Mouse (Mus musculus) stomach, embryonic 14.5 days (tissue): ENCODE data around the gene Gadd45gip1. TPM values are rescaled to one million over a fixed set of nuclear protein-coding genes. Genes with fewer than 3 reads are reported as not detected.
A peak's percentile ranks its signal among the peaks of the same experiment; 100 is the strongest.

Experiments used
- ATAC-seq: fragments of 200-750 bp; cut with Nextera tagmentation; 2 replicates; pipeline ENCODE4 v1.8.0; 2017; ENCODE audit warnings: low read depth, moderate TSS enrichment; ENCODE audit not compliant: insufficient number of reproducible peaks, insufficient read depth, low FRiP score
- H3K27ac ChIP-seq: fragments of 300-500 bp; sonication (generic); 2 replicates; pipeline ENCODE4 v1.5.1; 2014; ENCODE audit warnings: mild to moderate bottlenecking, low read length, moderate library complexity, mixed read lengths
- H3K27me3 ChIP-seq: fragments of 300-500 bp; sonication (generic); 2 replicates; pipeline ENCODE4 v1.6.1; 2014; ENCODE audit warnings: low read length, control low read depth, mixed read lengths; ENCODE audit not compliant: control insufficient read depth, insufficient read depth
- H3K36me3 ChIP-seq: fragments of 300-500 bp; sonication (generic); 2 replicates; pipeline ENCODE4 v1.6.1; 2014; ENCODE audit warnings: mild to moderate bottlenecking, control low read depth, low read length, moderate library complexity, mixed read lengths; ENCODE audit not compliant: control insufficient read depth, insufficient read depth
- H3K4me1 ChIP-seq: fragments of 300-500 bp; sonication (generic); 2 replicates; pipeline ENCODE4 v1.6.1; 2014; ENCODE audit warnings: low read length, control low read depth, mixed read lengths; ENCODE audit not compliant: control insufficient read depth, insufficient read depth
- H3K4me2 ChIP-seq: fragments of 300-500 bp; sonication (generic); replicated peaks from 2 replicates; pipeline ENCODE4 v1.6.1; 2014; ENCODE audit warnings: low read depth, low read length, control low read depth
- H3K4me3 ChIP-seq: fragments of 300-500 bp; sonication (generic); 2 replicates; pipeline ENCODE4 v1.5.1; 2014; ENCODE audit warnings: low read depth, low read length, control low read depth
- H3K9ac ChIP-seq: fragments of 300-500 bp; sonication (generic); replicated peaks from 2 replicates; pipeline ENCODE4 v1.6.1; 2014; ENCODE audit warnings: low read depth, mild to moderate bottlenecking, control low read depth, low read length, moderate library complexity, mixed read lengths
- H3K9me3 ChIP-seq: fragments of 300-500 bp; sonication (generic); 2 replicates; pipeline ENCODE4 v1.6.1; 2016; ENCODE audit warnings: low read depth, low read length, control low read depth; ENCODE audit not compliant: control insufficient read depth
- WGBS: fragments of 180-500 bp; shearing (Covaris S2); extraction: QIAGEN DNeasy Blood & Tissue Kit; methylation state at CpG from one replicate; pipeline ENCODE4 v1.1.7; 2014; 5-methylcytosine and 5-hydroxymethylcytosine counted together
- polyA plus RNA-seq: library from polyadenylated mRNA; unstranded; fragments of >200 nt; fragmentation: Nextera tagmentation; extraction: Ambion mirVana; gene quantifications from 2 replicates; pipeline ENCODE4 v1.2.1, GENCODE M21; 2014

Gene Gadd45gip1
- polyA plus RNA-seq, 1 experiment from 2014 or later, result 50.5 TPM

GRCm38 (mm10) chr8:84813059-84813458 lies 18.3 kb upstream of the Gadd45gip1 start:
- Histone ChIP-seq H3K27ac (no peak overlapping the region), H3K4me3 (no peak overlapping the region), H3K27me3 (0 out of 2 replicates have a peak, but pooled peaks cover 8% of the 10 kb centered on the region), H3K4me1 (no peaks in the 10 kb centered on the region), H3K9ac (no peak overlapping the region), H3K4me2 (no peak overlapping the region), H3K36me3 (no peaks in the 10 kb centered on the region), H3K9me3 (no peaks in the 10 kb centered on the region)
- ATAC-seq, result no peak
- WGBS, result 2% methylated on average over 5 of the region's 5 CpGs

- Histone ChIP-seq H3K27ac (no peak overlapping the region), H3K36me3 (no peaks in the 10 kb centered on the region), H3K4me3 (no peak overlapping the region), H3K9me3 (no peaks in the 10 kb centered on the region), H3K9ac (no peak overlapping the region), H3K4me2 (no peak overlapping the region), H3K27me3 (0 out of 2 replicates have a peak, but pooled peaks cover 8% of the 10 kb centered on the region), H3K4me1 (no peaks in the 10 kb centered on the region)
- WGBS, result 80% methylated on average over 3 of the region's 3 CpGs
- no peak for ATAC-seq
These were observed 17.5 kb upstream of the Gadd45gip1 start for GRCm38 (mm10) chr8:84813830-84814229.

- Histone ChIP-seq H3K27ac (no peak overlapping the region), H3K9me3 (no peaks in the 10 kb centered on the region), H3K36me3 (no peaks in the 10 kb centered on the region), H3K4me2 (no peak overlapping the region), H3K27me3 (0 out of 2 replicates have a peak, but pooled peaks cover 8% of the 10 kb centered on the region), H3K4me3 (no peak overlapping the region), H3K9ac (no peak overlapping the region), H3K4me1 (no peaks in the 10 kb centered on the region)
- peak; percentile 18; the same call in 1 of the 2 replicates for ATAC-seq
- WGBS, result 88% methylated on average over 11 of the region's 11 CpGs
These were observed 17.1 kb upstream of the Gadd45gip1 start for GRCm38 (mm10) chr8:84814240-84814554.

GRCm38 (mm10) chr8:84814555-84815441 lies 16.5 kb upstream of the Gadd45gip1 start:
- 42% methylated on average over 19 of the region's 19 CpGs for WGBS
- ATAC-seq, result no peak
- Histone ChIP-seq H3K27me3 (0 out of 2 replicates have a peak, but pooled peaks cover 8% of the 10 kb centered on the region), H3K9ac (no peak overlapping the region; the same call in none of the 2 replicates), H3K4me3 (no peak overlapping the region), H3K27ac (no peak overlapping the region), H3K36me3 (no peaks in the 10 kb centered on the region), H3K9me3 (no peaks in the 10 kb centered on the region), H3K4me2 (no peak overlapping the region), H3K4me1 (no peaks in the 10 kb centered on the region)

- no peaks in the 10 kb centered on the region for H3K36me3 ChIP-seq
- no peak overlapping the region for H3K4me2 ChIP-seq
These were observed 15.8 kb upstream of the Gadd45gip1 start for GRCm38 (mm10) chr8:84815547-84815946.

GRCm38 (mm10) chr8:84816117-84816516 lies 15.2 kb upstream of the Gadd45gip1 start:
- ATAC-seq, result no peak
- no peaks in the 10 kb centered on the region for H3K4me1 ChIP-seq

More at GRCm38 (mm10) chr8:84815547-84815946, 15.8 kb upstream of the Gadd45gip1 start:
- WGBS, result 16% methylated on average over 9 of the region's 9 CpGs
- peak; percentile 68; the same call in 1 of the 2 replicates for ATAC-seq
- Histone ChIP-seq H3K4me3 (no peak overlapping the region), H3K27me3 (0 out of 2 replicates have a peak, but pooled peaks cover 8% of the 10 kb centered on the region), H3K27ac (no peak overlapping the region), H3K9me3 (no peaks in the 10 kb centered on the region), H3K4me1 (no peaks in the 10 kb centered on the region), H3K9ac (no peak overlapping the region)

GRCm38 (mm10) chr8:84822723-84823122 lies 8.6 kb upstream of the Gadd45gip1 start, which contains the start of gene Dand5:
Dand5 (minus strand) TSS chr8:84822823.
- ATAC-seq, result no peak
- 42% methylated on average over 3 of the region's 3 CpGs for WGBS
- H3K27me3 ChIP-seq, result no peaks in the 10 kb centered on the region
- H3K36me3 ChIP-seq, result no peaks in the 10 kb centered on the region
- no peaks in the 10 kb centered on the region for H3K4me1 ChIP-seq
- no peak within 1 kb of the TSS for H3K27ac ChIP-seq
- H3K9me3 ChIP-seq, result no peaks in the 10 kb centered on the region
- peak within 1 kb of the TSS; percentile 40 for H3K4me2 ChIP-seq
- no peak within 1 kb of the TSS for H3K9ac ChIP-seq
- H3K4me3 ChIP-seq, result no peak within 1 kb of the TSS

More at GRCm38 (mm10) chr8:84816117-84816516, 15.2 kb upstream of the Gadd45gip1 start:
- H3K27ac ChIP-seq, result no peak overlapping the region
- 0 out of 2 replicates have a peak, but pooled peaks cover 8% of the 10 kb centered on the region for H3K27me3 ChIP-seq
- no peak overlapping the region for H3K9ac ChIP-seq
- 74% methylated on average over 17 of the region's 17 CpGs for WGBS
- no peaks in the 10 kb centered on the region for H3K9me3 ChIP-seq
- H3K36me3 ChIP-seq, result no peaks in the 10 kb centered on the region
- no peak overlapping the region for H3K4me2 ChIP-seq
- H3K4me3 ChIP-seq, result no peak overlapping the region

GRCm38 (mm10) chr8:84823653-84824052 lies 7.7 kb upstream of the Gadd45gip1 start:
- Histone ChIP-seq H3K9me3 (no peaks in the 10 kb centered on the region), H3K27me3 (no peaks in the 10 kb centered on the region), H3K4me1 (no peaks in the 10 kb centered on the region), H3K9ac (no peak overlapping the region), H3K4me3 (no peak overlapping the region), H3K27ac (no peak overlapping the region), H3K36me3 (no peaks in the 10 kb centered on the region), H3K4me2 (peak overlapping the region; percentile 40)
- WGBS, result under 1% methylated on average over 18 of the region's 18 CpGs
- peak; percentile 79 for ATAC-seq
